Mouse (Mus musculus) cerebellum, adult 2 months (tissue): ENCODE results near the gene Orm2.

Experiments used
- CTCF ChIP-seq: fragments of 200-500 bp; IDR thresholded peaks from 2 replicates; pipeline ENCODE4 v1.5.1; 2011; ENCODE audit warnings: low read depth, mild to moderate bottlenecking, control low read depth, low read length, moderate library complexity, borderline replicate concordance; ENCODE audit not compliant: insufficient read depth
- POLR2A ChIP-seq: fragments of 200-500 bp; IDR thresholded peaks from 2 replicates; pipeline ENCODE4 v1.6.1; 2011; ENCODE audit warnings: low read length, control low read depth, borderline replicate concordance; ENCODE audit not compliant: insufficient read depth

- TF ChIP-seq POLR2A (no peak), CTCF (no peak)
Measured at GRCm38 (mm10) chr4:63403040-63403959, 41.1 kb downstream of the Orm2 start, which contains the start of gene Akna.
